Mouse (Mus musculus): Measurements from ENCODE around the gene Ndufb11.

Ndufb11 gene

DNA sequence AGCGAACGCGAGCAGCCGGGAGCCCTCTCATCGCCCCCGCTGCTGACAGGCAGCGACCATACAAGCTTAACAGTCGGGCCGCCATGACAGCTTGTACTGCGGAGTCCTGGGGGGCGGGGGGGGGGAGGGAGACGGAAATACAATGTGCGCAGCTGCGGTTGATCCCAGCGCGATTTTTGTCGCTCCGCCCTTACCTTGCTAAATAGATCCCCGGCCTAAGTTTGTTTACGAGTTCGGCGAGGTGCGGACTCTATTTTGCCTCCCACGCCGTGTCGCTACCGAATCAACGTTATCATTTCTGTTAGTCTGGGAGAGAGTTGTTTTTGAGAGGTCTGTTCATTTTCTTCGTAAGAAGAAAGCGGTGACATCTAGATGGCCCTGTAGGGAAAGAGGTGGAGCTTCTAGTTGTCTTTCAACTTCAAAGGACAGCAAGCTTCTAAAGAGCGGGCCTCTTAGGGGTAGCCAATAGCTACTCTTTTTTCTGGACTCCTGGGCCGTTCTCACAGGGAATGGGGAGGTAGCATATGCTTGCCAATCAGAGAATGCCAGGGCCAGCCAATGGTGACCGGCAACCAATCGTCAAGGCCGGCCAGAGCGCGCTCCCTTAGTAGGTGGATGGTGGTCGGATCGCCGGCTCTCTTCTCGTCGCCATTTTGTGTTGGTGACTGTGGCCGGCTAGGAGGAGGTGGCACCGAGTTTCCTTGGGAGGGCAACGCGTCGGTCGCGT is at the start of gene Ndufb11, which contains the start of gene Rbm10:
Ndufb11 (minus strand) TSS at position 444 of the 727 bp plus-strand sequence.
Rbm10 (plus strand) TSS at position 328 of the 727 bp plus-strand sequence.
- DNase-seq (ENCODE audit: low spot score): peak; percentile 84

DNA sequence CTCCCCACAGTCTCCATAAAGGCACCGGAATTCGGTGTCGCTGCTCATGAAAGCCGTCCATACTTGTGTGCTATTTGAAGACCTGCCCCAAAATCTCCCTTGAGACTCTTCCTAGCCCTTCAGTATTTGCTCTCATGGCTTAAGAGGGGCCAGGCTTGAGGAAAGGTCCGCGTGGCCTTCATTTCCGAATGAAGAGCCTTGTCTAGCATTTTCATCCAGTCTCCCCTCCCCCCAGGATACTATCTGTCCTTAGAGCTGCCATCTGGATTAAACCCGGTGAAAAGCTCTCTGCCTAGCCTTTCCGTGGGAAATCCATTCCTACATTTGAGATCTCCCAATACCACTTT is 46.0 kb upstream of the Ndufb11 start:
- DNase-seq (ENCODE audit: low spot score): peak; percentile 29

DNA sequence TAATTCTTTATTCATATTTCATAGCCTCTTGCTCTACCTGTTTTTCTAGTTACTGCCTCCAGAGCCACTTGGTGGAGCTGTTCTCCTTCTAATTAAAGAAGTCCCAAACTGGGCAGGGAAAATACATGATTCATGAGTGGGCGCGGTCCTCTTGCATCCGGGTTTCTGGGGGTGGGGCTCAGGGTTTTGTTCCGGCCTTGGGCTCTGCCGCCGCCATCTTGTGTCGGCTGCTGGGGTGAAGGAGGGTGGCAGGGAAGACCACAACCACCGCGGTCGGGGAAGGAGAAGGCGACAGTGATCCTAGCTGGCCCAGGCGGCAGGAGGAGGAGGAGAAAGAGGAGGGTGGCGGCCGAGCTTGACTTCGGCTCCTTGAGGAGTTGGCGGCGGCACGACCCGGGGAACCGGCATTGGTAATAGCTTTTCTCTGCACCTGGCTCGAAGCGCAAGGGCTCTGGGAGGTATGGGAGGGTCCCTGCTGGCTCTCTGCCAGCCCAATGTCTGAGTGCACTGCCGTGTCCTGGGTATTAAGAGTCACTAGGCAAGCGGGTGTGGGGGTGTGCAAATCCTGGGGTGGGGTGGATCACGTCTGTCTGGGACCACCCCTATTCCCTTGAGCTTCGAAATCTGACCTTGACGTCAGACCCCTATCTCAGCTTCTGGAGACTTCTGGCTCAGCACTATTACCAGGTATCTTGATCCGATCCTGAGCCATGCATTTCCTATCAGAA is 45.5 kb upstream of the Ndufb11 start:
- DNase-seq (ENCODE audit: low spot score): peak; percentile 95

DNA sequence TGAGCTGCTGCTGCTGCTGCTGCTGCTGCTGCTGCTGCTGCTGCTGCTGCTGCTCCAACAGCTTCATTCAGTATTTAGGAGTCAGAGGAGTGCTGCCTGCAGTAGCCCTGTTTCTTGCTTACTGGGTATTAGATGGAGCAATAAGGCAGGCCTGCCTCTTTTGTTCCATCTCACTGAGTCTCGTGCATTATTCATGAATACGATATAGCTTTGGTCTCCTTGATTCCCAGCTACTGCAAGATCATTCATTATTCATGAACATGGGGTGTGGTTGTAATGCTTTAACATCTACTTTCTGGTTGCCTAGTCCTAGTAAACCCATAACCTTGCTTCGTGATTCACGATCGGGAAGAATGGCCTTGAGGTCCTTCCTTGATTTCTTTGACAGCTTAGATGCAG is 44.9 kb upstream of the Ndufb11 start:
- no peak for DNase-seq (ENCODE audit: low spot score)

DNA sequence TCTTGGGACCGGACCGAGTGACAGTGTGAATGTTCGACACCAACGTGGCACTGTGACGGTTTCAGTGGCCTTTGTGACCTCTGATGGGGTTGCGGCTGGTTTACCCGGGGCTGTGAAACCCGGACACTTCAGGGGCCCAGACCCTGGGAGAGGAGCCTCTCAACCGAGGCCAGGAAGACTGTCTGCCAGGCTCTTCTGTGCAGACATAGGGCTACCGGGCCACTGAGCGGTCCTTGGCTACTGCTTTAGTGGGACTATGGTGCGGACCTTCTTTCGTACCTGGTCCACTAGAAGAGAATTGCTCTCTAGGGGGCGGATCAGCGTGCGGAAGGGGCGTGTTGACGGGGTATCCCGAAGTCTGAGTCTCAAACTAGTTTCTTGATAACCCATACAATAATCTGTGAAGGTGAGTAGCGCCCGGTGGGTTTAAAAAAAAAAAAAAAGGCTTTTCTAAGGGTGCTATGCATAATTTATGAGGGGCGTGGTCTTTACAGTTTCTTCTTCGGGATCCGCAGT is 41.5 kb upstream of the Ndufb11 start:
- DNase-seq (ENCODE audit: low spot score): no peak

DNA sequence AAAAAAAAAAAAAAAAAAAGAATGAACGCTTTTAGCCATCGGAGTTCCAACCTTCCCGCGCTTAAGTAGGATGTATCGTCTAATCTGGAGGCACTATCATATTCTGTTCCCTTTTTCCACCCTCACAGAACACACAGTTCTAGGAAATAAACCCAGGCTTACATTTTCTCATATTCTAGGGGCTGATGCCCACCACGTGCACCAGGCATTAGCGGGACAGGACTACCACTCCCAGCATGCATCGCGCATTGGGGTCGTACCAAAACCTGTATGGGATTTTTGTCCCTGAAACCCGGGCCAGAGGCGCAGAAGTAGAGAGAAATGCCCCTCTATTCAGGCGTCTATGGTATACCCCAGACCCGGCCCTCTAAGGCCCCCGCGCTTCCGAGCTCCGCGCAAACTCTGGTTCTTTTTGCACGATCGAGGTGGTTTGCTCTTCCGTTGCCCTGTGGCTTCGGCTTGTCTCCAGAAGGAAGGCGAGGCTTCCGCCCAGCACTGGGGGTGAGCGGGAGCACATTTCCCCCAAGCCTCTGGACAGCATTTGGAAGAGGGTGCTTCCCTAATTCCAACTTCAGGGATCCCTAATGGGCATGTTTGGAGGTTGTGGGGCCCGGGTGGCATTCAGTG is 40.7 kb upstream of the Ndufb11 start, which contains the start of gene Uba1:
Uba1 (plus strand) TSS at position 301 of the 627 bp plus-strand sequence.
- DNase-seq (ENCODE audit: low spot score): peak; percentile 78

DNA sequence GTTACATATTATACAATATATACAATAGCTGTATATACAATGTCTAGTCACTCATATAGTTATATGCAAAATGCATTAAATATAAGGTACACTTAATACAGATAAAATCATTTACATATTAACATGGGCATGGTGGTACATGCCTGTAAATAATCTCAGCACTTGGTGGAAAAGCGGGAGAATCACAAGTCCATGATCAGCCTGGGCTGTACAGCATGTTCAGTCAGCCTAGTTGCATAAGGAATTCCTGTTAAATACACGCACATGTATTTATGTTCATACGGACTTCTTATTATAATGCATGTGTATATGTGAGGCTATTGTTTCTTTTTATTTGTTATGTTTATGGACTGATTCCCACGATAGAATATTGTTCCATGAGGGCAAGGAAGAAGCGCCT is 40.2 kb upstream of the Ndufb11 start:
- no peak for DNase-seq (ENCODE audit: low spot score)

DNA sequence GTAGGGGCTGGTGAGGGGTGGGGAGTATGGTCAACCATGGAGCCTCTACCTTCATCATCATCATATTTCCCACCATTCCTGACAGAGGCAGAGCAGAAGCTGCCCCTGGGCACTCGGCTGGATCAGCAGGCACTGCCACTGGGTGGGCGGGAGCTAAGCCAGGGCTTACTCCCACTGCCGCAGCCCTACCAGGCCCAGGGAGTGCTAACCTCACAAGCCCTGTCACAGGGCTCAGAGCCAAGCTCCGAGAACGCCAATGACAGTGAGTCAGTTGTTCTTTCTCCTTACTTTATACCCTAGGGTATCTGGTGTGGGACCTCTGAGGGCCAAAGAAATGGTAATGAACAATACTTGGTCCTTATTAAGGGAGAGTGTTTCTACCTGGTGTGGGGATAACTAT is 27.4 kb upstream of the Ndufb11 start:
- DNase-seq (ENCODE audit: low spot score): no peak

DNA sequence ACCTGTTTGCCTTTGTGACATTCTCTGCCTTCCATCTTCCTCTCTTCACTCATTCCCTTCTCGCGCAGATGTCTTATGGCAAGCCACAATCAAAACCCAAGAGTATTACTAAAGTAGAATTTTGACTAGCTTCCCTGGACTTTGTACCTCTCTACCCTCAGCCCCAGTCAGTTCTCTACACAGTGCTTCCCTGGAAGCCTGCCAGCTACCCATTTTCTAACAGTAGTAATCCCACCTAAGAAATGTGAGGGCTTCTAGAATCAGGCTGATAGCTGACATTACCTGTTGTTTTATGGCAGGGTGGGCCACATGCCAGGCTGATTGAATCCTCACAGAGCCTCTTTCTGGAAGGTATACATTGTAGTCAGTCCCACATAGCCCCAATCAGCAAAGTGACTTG is 20.7 kb upstream of the Ndufb11 start:
- no peak for DNase-seq (ENCODE audit: low spot score)

DNA sequence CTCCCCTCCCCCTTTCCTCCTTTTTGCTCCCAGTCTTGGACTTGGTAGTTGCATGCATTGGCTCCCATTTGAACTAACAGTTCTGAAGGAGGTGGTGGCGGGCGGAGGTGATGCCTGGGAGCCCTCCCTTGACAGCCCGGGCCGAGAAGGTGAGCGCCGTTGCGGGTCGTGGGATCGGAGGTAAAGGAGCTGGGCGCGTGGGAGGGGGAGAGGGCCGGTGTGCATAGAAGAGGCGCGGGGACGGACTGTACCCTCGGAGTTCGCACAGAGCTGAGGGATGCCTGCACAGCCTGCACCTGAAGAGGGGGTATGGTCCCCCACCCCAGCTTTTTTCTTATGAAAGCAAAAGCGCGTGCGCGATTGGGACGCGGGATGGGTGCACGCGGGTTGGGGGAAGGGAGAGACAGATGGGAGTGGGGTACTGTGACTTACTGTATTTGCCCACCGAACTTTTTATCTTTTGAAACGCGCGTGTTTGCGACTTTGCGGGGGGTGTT is 532 bp upstream of the Ndufb11 start:
- peak; percentile 24 for DNase-seq (ENCODE audit: low spot score)

DNA sequence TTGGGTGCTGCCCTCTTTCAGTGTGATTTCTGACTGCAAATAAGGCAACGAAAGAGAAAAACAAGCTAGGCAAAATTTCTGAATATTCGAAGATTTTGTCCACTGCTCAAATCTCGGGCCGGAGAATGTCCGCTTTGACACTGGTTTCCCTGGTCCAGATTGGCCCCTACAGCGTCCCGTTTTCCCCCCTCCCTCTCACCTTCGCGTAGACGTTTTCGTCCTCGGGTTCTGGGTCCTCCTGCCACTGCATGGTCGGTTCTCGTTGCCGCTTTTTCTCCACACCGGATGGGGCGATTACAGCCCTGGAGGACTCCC is 601 bp downstream of the Ndufb11 start:
- no peak for DNase-seq (ENCODE audit: low spot score)

DNA sequence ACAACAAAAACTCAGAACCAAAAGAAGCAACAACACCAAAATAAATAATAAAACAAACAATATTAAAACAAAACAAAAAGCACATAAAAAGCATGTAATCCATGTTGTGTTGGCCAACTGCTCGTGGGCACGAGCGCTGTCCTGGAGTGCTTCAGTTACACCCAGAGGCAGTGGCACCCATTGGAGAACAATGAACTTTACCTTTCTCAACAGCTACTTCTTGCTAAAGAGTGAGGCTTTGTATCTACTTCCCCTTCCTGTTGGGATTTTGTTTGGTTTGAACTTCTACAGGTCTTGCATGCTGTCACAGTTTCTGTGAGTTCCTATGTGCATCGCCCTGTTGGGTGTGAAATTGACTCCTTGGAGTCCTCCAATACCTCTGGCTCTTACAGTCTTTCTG is 8.9 kb downstream of the Ndufb11 start:
- no peak for DNase-seq (ENCODE audit: low spot score)

DNA sequence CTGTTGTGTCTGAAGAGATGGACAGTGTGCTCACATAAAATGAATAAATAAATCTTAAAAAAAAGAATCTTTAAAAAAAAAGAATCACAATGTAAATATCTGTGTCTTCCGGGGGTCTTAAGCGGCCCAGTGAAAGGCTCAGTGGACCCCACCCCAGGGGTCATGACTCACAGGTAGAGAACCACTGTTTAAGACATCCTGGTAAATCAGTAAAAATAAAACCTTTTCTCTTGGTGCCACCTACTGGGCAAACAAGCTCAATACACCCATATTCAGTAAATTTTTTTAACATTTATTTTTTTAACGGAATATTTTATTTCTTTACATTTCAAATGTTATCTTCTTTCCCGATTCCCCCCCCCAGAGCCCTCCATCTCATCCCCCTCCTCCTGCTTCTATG is 29.5 kb downstream of the Ndufb11 start:
- DNase-seq (ENCODE audit: low spot score): peak; percentile 18

DNA sequence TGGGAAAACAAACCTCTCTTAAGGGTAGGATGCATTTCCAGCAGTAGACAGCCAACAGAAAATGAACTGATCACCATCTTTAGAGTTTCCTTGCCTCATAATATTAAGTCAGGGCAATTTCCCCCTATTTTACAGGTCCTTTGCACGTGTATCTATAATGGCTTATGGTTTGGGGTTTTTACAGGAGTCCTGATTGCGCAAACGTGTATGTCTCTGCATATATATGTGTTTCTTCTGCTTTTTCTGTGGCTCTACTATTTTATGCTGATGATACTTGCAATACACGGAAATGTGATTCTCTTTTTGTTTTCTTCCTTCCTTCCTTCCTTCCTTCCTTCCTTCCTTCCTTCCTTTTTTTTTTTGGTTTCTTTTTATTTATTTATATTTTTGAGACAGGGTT is 43.5 kb downstream of the Ndufb11 start:
- DNase-seq (ENCODE audit: low spot score): no peak

DNA sequence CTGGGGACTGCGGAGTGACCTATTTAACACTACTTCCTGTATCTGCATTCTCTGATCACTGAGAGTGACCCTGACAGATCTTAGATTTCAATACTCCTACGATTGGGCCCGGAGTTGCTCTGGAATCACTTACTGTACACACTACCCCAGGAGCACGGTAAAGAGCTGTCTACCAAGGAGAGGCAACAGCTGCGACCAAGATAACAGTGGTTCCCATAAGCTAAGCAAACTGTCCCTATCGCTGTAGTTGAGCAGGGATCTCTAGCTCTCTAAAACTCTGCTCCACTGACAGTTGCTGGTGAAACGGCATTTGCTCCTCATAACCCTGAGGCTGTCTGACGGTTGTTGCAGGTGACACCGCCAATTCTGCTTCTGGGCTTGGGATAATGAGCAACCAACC is 44.7 kb downstream of the Ndufb11 start:
- DNase-seq (ENCODE audit: low spot score): no peak

DNA sequence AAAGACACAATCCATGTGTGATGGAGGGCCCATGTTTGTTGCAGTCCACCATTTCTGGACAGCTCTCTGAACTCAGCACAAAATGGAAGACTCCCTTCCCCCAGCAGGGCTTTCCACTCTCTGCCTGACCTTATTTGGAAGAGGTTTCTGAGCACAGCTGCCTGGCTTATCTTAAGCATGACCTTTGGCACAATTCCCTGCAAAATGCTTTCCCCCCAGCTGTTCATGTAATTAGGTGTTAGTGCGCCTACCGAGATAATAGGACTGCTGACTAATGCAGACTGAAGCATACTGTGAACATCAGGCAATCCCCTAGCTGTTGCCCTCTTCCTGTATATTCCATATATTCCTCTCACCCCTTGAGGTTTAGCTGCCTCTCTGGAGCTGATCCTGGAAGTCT is 46.4 kb downstream of the Ndufb11 start:
- DNase-seq (ENCODE audit: low spot score): peak; percentile 54
